ENCODE assay signal across 8 mouse cellular contexts in the genomic region with DNA sequence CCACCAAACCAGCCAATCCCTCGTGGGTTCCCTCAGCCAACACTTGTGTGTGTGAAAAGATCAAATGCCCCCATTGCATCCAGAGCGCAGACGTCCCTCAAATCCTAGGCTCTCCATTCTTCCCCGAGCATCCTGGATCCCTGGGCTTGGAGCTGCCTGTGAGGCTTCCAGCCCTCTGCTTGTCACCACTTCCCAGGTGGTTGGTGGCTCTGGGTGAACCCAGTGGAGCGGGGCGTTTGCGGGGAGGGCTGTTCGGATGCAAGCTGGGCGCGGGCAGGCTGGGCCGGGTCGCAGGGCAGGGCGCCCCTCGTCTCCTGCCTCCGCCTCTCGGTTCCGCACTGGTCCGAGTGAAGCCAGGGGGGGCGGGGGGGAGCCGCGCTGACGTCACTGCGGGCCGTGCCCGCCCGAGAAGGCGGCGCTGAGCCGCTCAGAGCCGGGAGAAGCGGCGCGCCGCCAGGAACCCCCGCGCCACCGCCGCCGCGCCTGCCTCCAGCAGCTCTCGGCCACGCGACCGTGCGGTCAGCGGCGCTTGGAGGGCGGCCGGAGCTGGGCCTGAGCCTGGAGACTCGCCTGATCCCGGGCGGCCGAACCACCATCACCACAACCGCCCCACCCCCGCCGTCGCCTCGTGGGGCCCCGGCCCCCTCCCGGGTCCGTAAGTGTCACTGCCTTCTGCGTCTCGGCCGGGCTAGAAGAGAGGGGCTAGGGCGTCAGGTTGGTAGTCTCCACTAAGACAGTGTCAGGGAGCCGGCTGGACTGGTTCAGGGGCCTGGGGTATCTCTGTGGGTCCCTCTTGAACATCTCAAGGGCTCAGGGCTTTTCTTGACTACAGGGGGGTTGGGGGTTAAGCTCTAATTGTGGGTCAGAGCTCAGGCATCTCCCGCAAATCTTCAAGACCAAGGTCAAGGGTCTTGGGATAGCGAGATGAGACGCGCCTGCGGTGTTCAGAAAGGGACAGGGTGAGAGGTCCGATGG. TPM values are rescaled to one million over a fixed set of nuclear protein-coding genes. Genes with fewer than 3 reads are reported as not detected.
DNase-seq lines count a peak whose midpoint lies in the region; ATAC-seq and TF ChIP-seq lines count a peak whose summit lies in the region.

No protein-coding gene starts in this region.

- H3K27me3 ChIP-seq in heart, embryonic 15.5 days = peaks cover 100% of the 10 kb centered on the region
- no peaks in the 10 kb centered on the region for H3K27me3 ChIP-seq in forebrain, postnatal 0 days (ENCODE audit: insufficient read depth, low read length)
- H3K27me3 ChIP-seq in liver, embryonic 13.5 days = peaks cover 99% of the 10 kb centered on the region
- peaks cover 94% of the 10 kb centered on the region for H3K27me3 ChIP-seq in stomach, embryonic 15.5 days (replicated peaks)

- intact Hi-C loops in heart, postnatal 10 days (cut with DNase I) = loop anchor here (5.0 kb wide), 2 partner anchors 147 to 227 kb away; no protein-coding TSS in a partner anchor

- no peak for ATAC-seq in heart, embryonic 15.5 days (replicated peaks; ENCODE audit: insufficient number of reproducible peaks, insufficient read depth, low FRiP score, low read depth)
- ATAC-seq in forebrain, postnatal 0 days = peak; percentile 68
- ATAC-seq in liver, embryonic 13.5 days (ENCODE audit: low read depth) = no peak
- ATAC-seq in stomach, embryonic 15.5 days (ENCODE audit: insufficient read depth, low FRiP score, low read depth) = no peak
- no peak for ATAC-seq in megakaryocyte, adult 5-6 weeks (ENCODE audit: poor library complexity, severe bottlenecking)

- no peak overlapping the region for H3K27ac ChIP-seq in heart, embryonic 15.5 days
- H3K27ac ChIP-seq in forebrain, postnatal 0 days (ENCODE audit: low read depth, low read length) = peak overlapping the region; percentile 98
- no peak overlapping the region for H3K27ac ChIP-seq in liver, embryonic 13.5 days
- no peak overlapping the region for H3K27ac ChIP-seq in stomach, embryonic 15.5 days

- peak overlapping the region; percentile 38; the same call in 1 of the 2 replicates for H3K4me2 ChIP-seq in heart, embryonic 15.5 days
- peak overlapping the region; percentile 95 for H3K4me2 ChIP-seq in forebrain, postnatal 0 days (ENCODE audit: low read depth)
- H3K4me2 ChIP-seq in liver, embryonic 13.5 days = no peak overlapping the region
- H3K4me2 ChIP-seq in stomach, embryonic 15.5 days = peak overlapping the region; percentile 41

- H3K4me1 ChIP-seq in heart, embryonic 15.5 days (replicated peaks) = peaks cover 18% of the 10 kb centered on the region
- peaks cover 18% of the 10 kb centered on the region; the same call in 1 of the 2 replicates for H3K4me1 ChIP-seq in forebrain, postnatal 0 days (ENCODE audit: insufficient read depth)
- H3K4me1 ChIP-seq in liver, embryonic 13.5 days (replicated peaks) = peaks cover 3% of the 10 kb centered on the region; the same call in 1 of the 2 replicates
- peaks cover 11% of the 10 kb centered on the region for H3K4me1 ChIP-seq in stomach, embryonic 15.5 days

- WGBS in heart, embryonic 15.5 days = 2% methylated on average over 52 of the region's 72 CpGs
- WGBS in forebrain, postnatal 0 days = 2% methylated on average over 60 of the region's 72 CpGs
- 3% methylated on average over 67 of the region's 72 CpGs for WGBS in liver, embryonic 13.5 days (ENCODE audit: insufficient replicate concordance)
- under 1% methylated on average over 66 of the region's 72 CpGs for WGBS in stomach, embryonic 15.5 days

- no peak for TF ChIP-seq CTCF in forebrain, postnatal 0 days (IDR thresholded peaks at IDR 0.05; ENCODE audit: low read depth)

- no peaks in the 10 kb centered on the region for H3K9me3 ChIP-seq in heart, embryonic 15.5 days (replicated peaks)
- no peaks in the 10 kb centered on the region for H3K9me3 ChIP-seq in forebrain, postnatal 0 days (ENCODE audit: low read length)
- H3K9me3 ChIP-seq in liver, embryonic 13.5 days (replicated peaks) = no peaks in the 10 kb centered on the region
- no peaks in the 10 kb centered on the region for H3K9me3 ChIP-seq in stomach, embryonic 15.5 days

- H3K4me3 ChIP-seq in heart, embryonic 15.5 days = peak overlapping the region; percentile 20; the same call in 1 of the 2 replicates
- H3K4me3 ChIP-seq in forebrain, postnatal 0 days (ENCODE audit: low read depth, low read length) = peak overlapping the region; percentile 92
- peak overlapping the region; percentile 10; the same call in 1 of the 2 replicates for H3K4me3 ChIP-seq in liver, embryonic 13.5 days (replicated peaks)
- peak overlapping the region; percentile 20 for H3K4me3 ChIP-seq in stomach, embryonic 15.5 days (replicated peaks)

- no peak for DNase-seq in heart, postnatal 10 days
- peak; percentile 88 for DNase-seq in cerebellum, adult 11-12 months
- DNase-seq in forebrain, postnatal 0 days = peak; percentile 89
- no peak for DNase-seq in liver, embryonic 13.5 days
- DNase-seq in kidney, postnatal 4 days = no peak

- no peak overlapping the region for H3K9ac ChIP-seq in heart, embryonic 15.5 days
- peak overlapping the region; percentile 100 for H3K9ac ChIP-seq in forebrain, postnatal 0 days
- no peak overlapping the region for H3K9ac ChIP-seq in liver, embryonic 13.5 days
- no peak overlapping the region for H3K9ac ChIP-seq in stomach, embryonic 15.5 days

- H3K36me3 ChIP-seq in heart, embryonic 15.5 days = no peaks in the 10 kb centered on the region
- H3K36me3 ChIP-seq in forebrain, postnatal 0 days (ENCODE audit: insufficient read depth) = no peaks in the 10 kb centered on the region
- H3K36me3 ChIP-seq in liver, embryonic 13.5 days = no peaks in the 10 kb centered on the region
- H3K36me3 ChIP-seq in stomach, embryonic 15.5 days = no peaks in the 10 kb centered on the region

RNA-seq across cellular contexts. Expression of gene Polg, which starts 33.7 kb away (rescaled TPM):
- 23.7 and 32.6 TPM in 2 replicates for polyA plus RNA-seq in heart, embryonic 15.5 days (2015; fragmentation: Nextera tagmentation; extraction: Ambion mirVana)
- total RNA-seq in heart, postnatal 10 days (2021) = 10 to 100 TPM; 54.5 to 64.5 TPM
- 51.1 and 52.9 TPM in 2 replicates for total RNA-seq in forebrain, postnatal 0 days (2014; rRNA removed)
- 17.4 and 19.4 TPM in 2 replicates for polyA plus RNA-seq in forebrain, postnatal 0 days (2015; fragmentation: Nextera tagmentation; extraction: Ambion mirVana)
- 15.4 and 18.5 TPM in 2 replicates for polyA plus RNA-seq in liver, embryonic 13.5 days (2015; fragmentation: Nextera tagmentation; extraction: Ambion mirVana)
- polyA plus RNA-seq in stomach, embryonic 15.5 days (2015; fragmentation: Nextera tagmentation; extraction: Ambion mirVana) = 32.9 and 36.4 TPM in 2 replicates
- total RNA-seq in megakaryocyte, adult 5-6 weeks (2015) = 18.9 and 26.5 TPM in 2 replicates
- 61.2 and 71.9 TPM in 2 replicates for total RNA-seq in megakaryocyte, adult 5-6 weeks (2017)

Comparison
In these comparisons a context has a peak if more than half of its experiments do, and no peak if none do; other contexts are left out.
1. H3K4me3 ChIP-seq: peak in every context shown above with its lines; median percentile 92 in forebrain, postnatal 0 days; 20 in heart, embryonic 15.5 days; 20 in stomach, embryonic 15.5 days; 10 in liver, embryonic 13.5 days.
2. DNase-seq: peak in cerebellum, adult 11-12 months (single experiment) and forebrain, postnatal 0 days (single experiment); none in heart, postnatal 10 days (0 of 2), liver, embryonic 13.5 days (single experiment) and kidney, postnatal 4 days (0 of 2).